Mouse (Mus musculus) embryonic facial prominence, embryonic 12.5 days (tissue): ENCODE results near the gene Gm20604. TPM values are rescaled to one million over a fixed set of nuclear protein-coding genes. Genes with fewer than 3 reads are reported as not detected.

Source experiments
- ATAC-seq: fragments of 200-750 bp; cut with Nextera tagmentation; 2 replicates; pipeline ENCODE4 v1.8.0; 2017; ENCODE audit not compliant: insufficient number of reproducible peaks, insufficient read depth, low FRiP score, low TSS enrichment
- H3K27ac ChIP-seq: fragments of 300-500 bp; sonication (generic); 2 replicates; pipeline ENCODE4 v1.5.1; 2016; ENCODE audit warnings: mild to moderate bottlenecking
- H3K27me3 ChIP-seq: fragments of 300-500 bp; sonication (generic); 2 replicates; pipeline ENCODE4 v1.6.1; 2016; ENCODE audit warnings: mild to moderate bottlenecking, moderate library complexity
- H3K36me3 ChIP-seq: fragments of 300-500 bp; sonication (generic); 2 replicates; pipeline ENCODE4 v1.6.1; 2016; ENCODE audit warnings: mild to moderate bottlenecking
- H3K4me1 ChIP-seq: fragments of 300-500 bp; sonication (generic); 2 replicates; pipeline ENCODE4 v1.6.1; 2016
- H3K4me2 ChIP-seq: fragments of 300-500 bp; sonication (generic); replicated peaks from 2 replicates; pipeline ENCODE4 v1.6.1; 2016; ENCODE audit warnings: mild to moderate bottlenecking, moderate library complexity
- H3K4me3 ChIP-seq: fragments of 300-500 bp; sonication (generic); 2 replicates; pipeline ENCODE4 v1.5.1; 2016; ENCODE audit warnings: mild to moderate bottlenecking
- H3K9ac ChIP-seq: fragments of 300-500 bp; sonication (generic); 2 replicates; pipeline ENCODE4 v1.6.1; 2016; ENCODE audit warnings: mild to moderate bottlenecking, moderate library complexity
- H3K9me3 ChIP-seq: fragments of 300-500 bp; sonication (generic); 2 replicates; pipeline ENCODE4 v1.6.1; 2016; ENCODE audit warnings: mild to moderate bottlenecking, moderate library complexity
- WGBS: fragments of 180-500 bp; shearing (Covaris S2); methylation state at CpG from one replicate; pipeline ENCODE4 v1.1.7; 2016; 5-methylcytosine and 5-hydroxymethylcytosine counted together
- polyA plus RNA-seq: library from polyadenylated mRNA; unstranded; fragments of >200 nt; fragmentation: Nextera tagmentation; extraction: Ambion mirVana; gene quantifications from 2 replicates; pipeline ENCODE4 v1.2.1, GENCODE M21; 2016

Gm20604 gene
- polyA plus RNA-seq, 1 experiment from 2014 or later = 31.8 TPM

GRCm38 (mm10) chr12:102761668-102762067, 3.2 kb upstream of the Gm20604 start:
- ATAC-seq = no peak
- 86% methylated on average over 3 of the region's 3 CpGs for WGBS
- H3K27ac ChIP-seq = no peak overlapping the region

GRCm38 (mm10) chr12:102758936-102759335, 464 bp upstream of the Gm20604 start:
- peak overlapping the region; percentile 64 for H3K4me3 ChIP-seq
- no peak overlapping the region for H3K27ac ChIP-seq
- H3K9me3 ChIP-seq = no peaks in the 10 kb centered on the region
- ATAC-seq = no peak
- H3K4me1 ChIP-seq = peaks cover 17% of the 10 kb centered on the region
- peak overlapping the region; percentile 83 for H3K4me2 ChIP-seq
- H3K9ac ChIP-seq = peak overlapping the region; percentile 70
- peaks cover 12% of the 10 kb centered on the region for H3K36me3 ChIP-seq
- WGBS = 5% methylated on average over 5 of the region's 5 CpGs
- H3K27me3 ChIP-seq = no peaks in the 10 kb centered on the region

More at GRCm38 (mm10) chr12:102761668-102762067, 3.2 kb upstream of the Gm20604 start:
- Histone ChIP-seq H3K27me3 (no peaks in the 10 kb centered on the region), H3K4me3 (no peak overlapping the region), H3K4me1 (peaks cover 12% of the 10 kb centered on the region), H3K9me3 (no peaks in the 10 kb centered on the region), H3K36me3 (peaks cover 25% of the 10 kb centered on the region), H3K4me2 (no peak overlapping the region), H3K9ac (no peak overlapping the region)

- Histone ChIP-seq H3K9ac (peak within 1 kb of the TSS; percentile 70), H3K4me3 (peak within 1 kb of the TSS; percentile 64), H3K27ac (peak within 1 kb of the TSS; percentile 91), H3K27me3 (no peaks in the 10 kb centered on the region), H3K36me3 (peaks cover 14% of the 10 kb centered on the region), H3K4me1 (peaks cover 17% of the 10 kb centered on the region), H3K4me2 (peak within 1 kb of the TSS; percentile 83), H3K9me3 (no peaks in the 10 kb centered on the region)
- ATAC-seq = peak; percentile 95
- WGBS = under 1% methylated on average over 73 of the region's 73 CpGs
Observed at GRCm38 (mm10) chr12:102757689-102758402, 626 bp downstream of the Gm20604 start, which contains the start of the genes Gm28051, Gon7 and Ubr7. Gene Gm28051, minus strand, starts transcription at chr12:102757765. Gene Gon7, minus strand, starts transcription at chr12:102757803. Gene Ubr7, plus strand, starts transcription at chr12:102757967.

GRCm38 (mm10) chr12:102757055-102757688, 1.3 kb downstream of the Gm20604 start:
- H3K9ac ChIP-seq = peak overlapping the region; percentile 70
- H3K27me3 ChIP-seq = no peaks in the 10 kb centered on the region
- H3K9me3 ChIP-seq = no peaks in the 10 kb centered on the region
- peaks cover 10% of the 10 kb centered on the region; the same call in 1 of the 2 replicates for H3K36me3 ChIP-seq
- peaks cover 17% of the 10 kb centered on the region for H3K4me1 ChIP-seq
- peak overlapping the region; percentile 83 for H3K4me2 ChIP-seq
- H3K4me3 ChIP-seq = peak overlapping the region; percentile 64
- H3K27ac ChIP-seq = peak overlapping the region; percentile 91
- 2% methylated on average over 45 of the region's 46 CpGs for WGBS
- ATAC-seq = no peak; the same call in 1 of the 2 replicates

- Histone ChIP-seq H3K36me3 (peaks cover 10% of the 10 kb centered on the region; the same call in 1 of the 2 replicates), H3K4me2 (peak overlapping the region; percentile 83), H3K4me3 (peak overlapping the region; percentile 64), H3K27me3 (no peaks in the 10 kb centered on the region), H3K9me3 (no peaks in the 10 kb centered on the region), H3K9ac (no peak overlapping the region), H3K27ac (no peak overlapping the region), H3K4me1 (peaks cover 17% of the 10 kb centered on the region)
- no peak for ATAC-seq
- 90% methylated on average over 7 of the region's 7 CpGs for WGBS
Observed at GRCm38 (mm10) chr12:102756304-102756703, 2.2 kb downstream of the Gm20604 start.

- no peaks in the 10 kb centered on the region for H3K27me3 ChIP-seq
- no peak overlapping the region for H3K9ac ChIP-seq
- H3K4me3 ChIP-seq = no peak overlapping the region
- H3K36me3 ChIP-seq = peaks cover 4% of the 10 kb centered on the region; the same call in 1 of the 2 replicates
- WGBS = 81% methylated on average over 3 of the region's 3 CpGs
- no peak overlapping the region for H3K27ac ChIP-seq
- ATAC-seq = no peak
- no peaks in the 10 kb centered on the region for H3K9me3 ChIP-seq
- H3K4me2 ChIP-seq = no peak overlapping the region
- H3K4me1 ChIP-seq = peaks cover 10% of the 10 kb centered on the region
Observed at GRCm38 (mm10) chr12:102748256-102748655, 10.2 kb downstream of the Gm20604 start.

- ATAC-seq = no peak
- peak overlapping the region; percentile 66; the same call in 1 of the 2 replicates for H3K4me2 ChIP-seq
Observed at GRCm38 (mm10) chr12:102744839-102745238, 13.6 kb downstream of the Gm20604 start.

GRCm38 (mm10) chr12:102743589-102744574, 14.6 kb downstream of the Gm20604 start, which contains the start of the genes Moap1 and Tmem251:
Gene Moap1, minus strand, starts transcription at chr12:102743661.
Gene Tmem251, plus strand, starts transcription at chr12:102743762.
- peaks cover 17% of the 10 kb centered on the region for H3K4me1 ChIP-seq
- peak; percentile 94 for ATAC-seq
- peaks cover 6% of the 10 kb centered on the region; the same call in 1 of the 2 replicates for H3K36me3 ChIP-seq
- H3K4me2 ChIP-seq = peak within 1 kb of the TSS; percentile 66
- H3K27me3 ChIP-seq = no peaks in the 10 kb centered on the region
- peak within 1 kb of the TSS; percentile 90 for H3K4me3 ChIP-seq
- peak within 1 kb of the TSS; percentile 88 for H3K9ac ChIP-seq
- peak within 1 kb of the TSS; percentile 87 for H3K27ac ChIP-seq
- under 1% methylated on average over 61 of the region's 63 CpGs for WGBS
- no peaks in the 10 kb centered on the region for H3K9me3 ChIP-seq

More at GRCm38 (mm10) chr12:102744839-102745238, 13.6 kb downstream of the Gm20604 start:
- H3K27ac ChIP-seq = no peak overlapping the region
- peaks cover 17% of the 10 kb centered on the region for H3K4me1 ChIP-seq
- no peaks in the 10 kb centered on the region for H3K9me3 ChIP-seq
- H3K9ac ChIP-seq = no peak overlapping the region
- H3K4me3 ChIP-seq = no peak overlapping the region
- peaks cover 6% of the 10 kb centered on the region; the same call in 1 of the 2 replicates for H3K36me3 ChIP-seq
- H3K27me3 ChIP-seq = no peaks in the 10 kb centered on the region
- WGBS = 55% methylated on average over 6 of the region's 6 CpGs

- Histone ChIP-seq H3K4me2 (peak overlapping the region; percentile 66), H3K27me3 (no peaks in the 10 kb centered on the region), H3K4me3 (peak overlapping the region; percentile 90), H3K9ac (peak overlapping the region; percentile 88), H3K36me3 (peaks cover 3% of the 10 kb centered on the region; the same call in 1 of the 2 replicates), H3K27ac (peak overlapping the region; percentile 87), H3K9me3 (no peaks in the 10 kb centered on the region), H3K4me1 (peaks cover 17% of the 10 kb centered on the region)
- peak; percentile 5; the same call in 1 of the 2 replicates for ATAC-seq
- under 1% methylated on average over 33 of the region's 33 CpGs for WGBS
Observed at GRCm38 (mm10) chr12:102743036-102743588, 15.4 kb downstream of the Gm20604 start.

- ATAC-seq = no peak
- H3K36me3 ChIP-seq = 0 out of 2 replicates have a peak, but pooled peaks cover 2% of the 10 kb centered on the region
- H3K27ac ChIP-seq = no peak overlapping the region
- no peak overlapping the region for H3K4me3 ChIP-seq
- H3K27me3 ChIP-seq = no peaks in the 10 kb centered on the region
- WGBS = 88% methylated on average over 7 of the region's 7 CpGs
- H3K4me2 ChIP-seq = no peak overlapping the region
- H3K9me3 ChIP-seq = no peaks in the 10 kb centered on the region
- H3K9ac ChIP-seq = 0 out of 2 replicates have a peak overlapping the region, but pooled peaks have one; percentile 88
- peaks cover 17% of the 10 kb centered on the region for H3K4me1 ChIP-seq
Observed at GRCm38 (mm10) chr12:102742056-102742455, 16.4 kb downstream of the Gm20604 start.
